In the genomic region with DNA sequence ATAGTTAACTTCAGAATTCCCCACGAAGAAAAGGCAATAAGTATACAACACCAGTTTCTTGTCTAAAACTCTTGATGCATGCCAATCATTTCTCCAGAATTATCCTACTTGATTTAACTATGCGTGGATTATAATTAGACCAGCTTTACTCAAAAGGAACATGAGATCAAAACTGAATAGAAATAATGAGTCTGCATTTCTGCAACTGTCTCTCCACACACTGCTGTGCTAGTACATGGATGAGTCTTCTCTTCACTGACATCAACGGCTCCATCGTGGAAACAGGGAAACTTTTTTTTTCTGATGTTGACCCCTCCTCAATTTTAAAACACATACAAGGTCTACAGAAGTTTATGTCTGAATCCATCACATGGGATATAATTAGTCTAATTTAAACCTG, we compare ENCODE assay signal across 32 mouse cellular contexts.
"Had no signal": no experiment of that assay in that cellular context is flagged by ENCODE, and none has a peak within 500 bp of the region (broad histone marks: within the 10 kb centered on the region; RNA-seq: fewer than 3 reads in every experiment).

No protein-coding gene starts in this region.

- DNase-seq: heart, postnatal 10 days; heart, postnatal 14 days; heart, postnatal 36 days; heart, postnatal 4 days; kidney, adult 11 months; kidney, adult 18-20 months; kidney, adult 2 months; kidney, adult 8-10 months; kidney, adult 9 months; kidney, postnatal 10 days; kidney, postnatal 14 days; kidney, postnatal 25 days; kidney, postnatal 36 days; kidney, postnatal 4 days; layer of hippocampus, adult 9-11 months; layer of hippocampus, postnatal 36 days had no signal

- H3K4me2 ChIP-seq: heart, embryonic 15.5 days; hindbrain, embryonic 12.5 days; hindbrain, embryonic 13.5 days; hindbrain, embryonic 14.5 days; hindbrain, embryonic 15.5 days; intestine, embryonic 15.5 days; kidney, embryonic 15.5 days had no signal

- H3K4me1 ChIP-seq: hindbrain, embryonic 10.5 days; hindbrain, embryonic 12.5 days; hindbrain, embryonic 13.5 days; hindbrain, embryonic 15.5 days; intestine, embryonic 15.5 days had no signal

- ATAC-seq: hindbrain, embryonic 16.5 days; hindbrain, postnatal 0 days; inflammation-experienced regulatory T-cells, adult 6 months; intestine, embryonic 15.5 days; intestine, embryonic 16.5 days; intestine, postnatal 0 days had no signal

- H3K9me3 ChIP-seq: heart, embryonic 15.5 days; hindbrain, embryonic 10.5 days; hindbrain, embryonic 13.5 days; hindbrain, embryonic 15.5 days; intestine, embryonic 15.5 days; kidney, embryonic 15.5 days had no signal

- H3K27ac ChIP-seq: heart, embryonic 15.5 days; hindbrain, embryonic 10.5 days; hindbrain, embryonic 12.5 days; hindbrain, embryonic 13.5 days; hindbrain, embryonic 14.5 days; hindbrain, embryonic 15.5 days; hindbrain, postnatal 0 days; intestine, embryonic 15.5 days; kidney, embryonic 15.5 days; kidney, postnatal 0 days; layer of hippocampus, adult 2 months; left cerebral cortex, adult 2 months had no signal

- H3K36me3 ChIP-seq: heart, embryonic 15.5 days; hindbrain, embryonic 10.5 days; hindbrain, embryonic 12.5 days; hindbrain, embryonic 13.5 days; hindbrain, embryonic 15.5 days; intestine, embryonic 15.5 days; kidney, embryonic 15.5 days had no signal

- H3K4me3 ChIP-seq: heart, embryonic 15.5 days; hindbrain, embryonic 10.5 days; hindbrain, embryonic 12.5 days; hindbrain, embryonic 13.5 days; hindbrain, embryonic 15.5 days; intestine, embryonic 15.5 days; kidney, embryonic 15.5 days; layer of hippocampus, adult 2 months; left cerebral cortex, adult 2 months had no signal

- H3K27me3 ChIP-seq: heart, embryonic 15.5 days; hindbrain, embryonic 12.5 days; hindbrain, embryonic 13.5 days; hindbrain, embryonic 15.5 days; intestine, embryonic 15.5 days; kidney, embryonic 15.5 days had no signal

- H3K9ac ChIP-seq: heart, embryonic 15.5 days; hindbrain, embryonic 12.5 days; hindbrain, embryonic 13.5 days; hindbrain, embryonic 14.5 days; hindbrain, embryonic 15.5 days; intestine, embryonic 15.5 days; kidney, embryonic 15.5 days had no signal
